Mouse (Mus musculus): ENCODE measurements around the gene Limch1.

Gene Limch1

GRCm38 (mm10) chr5:66876018-66876805 is 130.6 kb downstream of the Limch1 start:
- no peak for DNase-seq (ENCODE audit: low spot score in 2 of 2)

GRCm38 (mm10) chr5:66877066-66877465 is 131.4 kb downstream of the Limch1 start:
- DNase-seq (ENCODE audit: low spot score in 2 of 2): no peak

- DNase-seq (ENCODE audit: low spot score in 2 of 2): no peak
Observed at GRCm38 (mm10) chr5:66881901-66882341, 136.3 kb downstream of the Limch1 start.

DNA sequence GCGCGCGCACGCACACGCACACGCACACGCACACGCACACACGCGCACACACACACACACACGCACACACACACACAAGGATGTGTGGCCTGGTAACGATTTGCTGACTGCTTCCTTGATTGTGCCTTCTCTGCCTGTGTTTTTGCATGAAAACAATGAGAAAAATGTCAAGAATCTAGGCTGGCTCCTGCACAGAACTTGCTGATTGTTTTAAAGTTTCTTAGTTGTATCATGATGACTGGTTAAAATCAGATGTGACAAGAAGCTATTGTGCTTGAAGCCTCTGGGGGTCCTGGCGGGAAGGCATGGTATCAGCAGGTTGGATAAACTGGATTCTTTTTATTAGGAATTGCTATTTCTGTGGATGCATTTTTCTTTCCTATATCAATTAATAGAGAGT is 137.1 kb downstream of the Limch1 start:
- DNase-seq (ENCODE audit: low spot score in 2 of 2): no peak

- no peak for DNase-seq (ENCODE audit: low spot score in 2 of 2)
Observed at GRCm38 (mm10) chr5:66884505-66884904, 138.9 kb downstream of the Limch1 start.

DNA sequence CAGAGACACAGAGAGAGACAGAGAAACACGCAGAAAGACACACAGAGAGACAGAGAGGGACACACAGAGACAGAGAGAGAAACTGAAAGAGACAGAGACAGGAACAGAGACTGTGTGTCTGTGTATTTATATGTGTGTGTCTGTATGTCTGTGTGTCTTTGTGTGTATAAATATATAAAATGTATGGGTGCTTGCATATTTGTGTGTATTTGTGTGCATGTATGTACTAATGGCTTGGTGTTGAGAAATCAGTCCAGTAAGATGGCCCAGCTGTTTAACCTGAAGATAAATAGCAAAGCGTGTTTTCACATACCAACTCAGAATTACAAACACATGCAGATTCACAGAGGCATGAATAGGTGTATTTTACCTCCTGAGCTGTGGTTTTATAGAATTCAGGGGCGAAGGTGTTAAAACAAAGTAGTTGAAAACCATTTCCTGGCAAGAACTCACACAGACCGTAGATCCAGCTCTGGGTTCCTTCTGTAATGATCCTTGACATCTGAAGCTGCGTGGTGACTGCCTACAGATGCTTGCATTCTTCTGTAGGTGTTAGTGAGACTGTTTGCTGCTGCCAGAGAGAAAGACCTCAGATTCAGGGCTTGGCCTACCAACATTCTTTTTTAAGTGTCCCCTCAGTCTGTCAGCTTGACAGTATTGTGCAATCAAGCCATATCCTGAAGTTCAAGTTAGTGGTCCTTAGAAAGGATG is 140.9 kb downstream of the Limch1 start:
- no peak for DNase-seq (ENCODE audit: low spot score in 2 of 2)

DNA sequence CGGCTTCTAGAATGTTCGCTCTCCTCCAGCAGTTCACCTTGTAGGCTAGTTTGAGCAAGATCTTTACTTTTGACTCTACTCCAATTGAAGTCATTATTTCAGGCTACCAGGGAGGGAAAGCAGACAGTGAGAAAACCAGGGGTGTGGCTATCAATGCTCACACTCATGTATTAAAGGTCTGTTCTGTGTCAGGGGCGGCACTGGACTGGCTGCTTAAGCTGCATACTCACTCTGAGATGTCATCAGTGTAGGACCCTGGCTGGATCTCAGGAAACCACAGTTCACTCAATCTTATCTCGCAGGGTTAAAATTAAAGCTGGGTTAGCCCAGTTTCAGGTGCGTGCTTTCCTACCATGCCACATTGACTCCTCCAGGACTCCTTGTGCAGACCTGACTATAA is 142.4 kb downstream of the Limch1 start:
- DNase-seq (ENCODE audit: low spot score in 2 of 2): no peak

- DNase-seq (ENCODE audit: low spot score in 2 of 2): peak; percentile 44 to 66
Observed at GRCm38 (mm10) chr5:66889337-66889736, 143.7 kb downstream of the Limch1 start.

DNA sequence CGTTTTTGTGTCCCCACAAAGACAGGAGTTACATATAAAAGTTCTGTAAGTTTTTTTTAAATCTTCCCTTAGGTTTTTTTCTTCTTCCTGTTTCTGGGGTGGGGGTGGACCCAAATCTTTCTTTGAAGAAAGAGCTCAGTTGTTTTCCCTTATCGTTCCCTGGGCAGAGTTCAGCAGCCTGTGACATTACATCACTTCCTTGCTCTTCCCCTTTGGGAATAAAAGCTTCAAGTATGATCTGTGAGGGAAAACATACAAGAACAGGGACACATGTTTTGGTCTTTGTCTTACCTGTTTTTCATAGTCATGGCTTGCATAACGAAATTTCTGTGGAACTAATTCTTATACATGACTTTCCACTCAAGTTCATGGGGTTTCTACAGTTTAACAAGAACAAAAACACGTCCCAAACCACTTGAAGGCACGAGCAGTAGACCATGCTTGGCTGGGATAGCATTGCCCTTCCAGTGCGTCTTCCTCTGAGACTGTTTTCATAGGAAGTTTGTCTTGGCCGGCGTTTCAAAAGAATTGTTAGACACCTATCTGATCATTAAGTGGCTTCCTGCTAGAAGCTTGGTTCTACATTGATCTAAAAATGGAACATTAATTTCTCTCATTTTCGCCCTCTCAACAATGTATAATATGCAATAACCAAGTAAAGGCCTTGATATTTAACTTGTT is 150.0 kb downstream of the Limch1 start:
- DNase-seq (ENCODE audit: low spot score in 2 of 2): no peak

GRCm38 (mm10) chr5:66897584-66897983 is 152.0 kb downstream of the Limch1 start:
- DNase-seq (ENCODE audit: low spot score in 2 of 2): no peak

GRCm38 (mm10) chr5:66898252-66898651 is 152.6 kb downstream of the Limch1 start:
- DNase-seq (ENCODE audit: low spot score in 2 of 2): no peak

DNA sequence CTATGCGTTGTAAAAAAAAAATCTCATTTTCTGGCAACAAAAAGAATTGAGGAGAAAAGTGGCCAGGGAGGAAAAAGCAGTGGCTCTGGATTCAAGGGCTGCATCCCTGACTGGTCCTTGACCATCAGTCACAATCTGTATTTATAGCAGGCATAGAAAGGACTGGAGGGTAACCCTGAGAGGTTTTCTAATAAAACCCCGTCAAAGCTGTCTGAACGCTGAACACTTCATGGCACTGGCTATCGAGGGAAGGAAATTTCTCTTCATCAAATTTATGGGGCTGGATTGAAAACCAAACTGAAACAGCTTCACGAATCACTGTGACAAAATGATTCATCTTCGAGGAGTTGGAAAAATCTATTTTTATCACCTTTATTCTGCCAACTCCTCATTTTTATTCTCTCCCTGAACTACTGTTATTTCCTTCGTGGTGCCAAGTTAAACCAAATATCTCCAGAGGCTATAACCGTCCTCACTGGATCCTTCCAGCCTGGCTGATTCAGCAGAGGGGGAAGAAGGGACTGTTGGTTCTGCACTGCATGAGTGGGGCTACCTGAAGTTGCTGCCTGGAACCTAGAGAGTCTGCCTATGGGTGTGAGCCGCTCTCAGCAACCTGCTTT is 153.3 kb downstream of the Limch1 start:
- peak; percentile 39 for DNase-seq (ENCODE audit: low spot score in 2 of 2)

DNA sequence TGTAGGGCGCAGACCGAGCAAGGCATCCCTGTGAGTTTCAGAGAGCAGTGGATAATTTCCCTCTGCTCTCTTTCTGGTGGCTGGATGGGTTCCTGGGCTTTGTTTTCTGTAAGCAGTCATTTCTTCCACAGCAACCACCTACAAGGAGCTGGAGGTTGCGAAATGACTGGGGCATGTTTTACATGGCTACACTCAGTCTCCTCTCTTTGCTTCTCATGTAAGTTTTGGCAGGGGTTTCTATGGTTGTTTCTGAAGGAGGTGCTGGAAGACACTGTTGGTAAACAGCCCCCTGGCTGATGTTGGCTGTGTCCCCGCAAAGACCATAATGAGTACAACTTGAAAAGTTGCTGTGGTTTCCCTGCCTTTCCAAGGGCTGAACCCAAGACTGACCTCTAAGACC is 155.5 kb downstream of the Limch1 start:
- no peak for DNase-seq (ENCODE audit: low spot score in 2 of 2)

DNA sequence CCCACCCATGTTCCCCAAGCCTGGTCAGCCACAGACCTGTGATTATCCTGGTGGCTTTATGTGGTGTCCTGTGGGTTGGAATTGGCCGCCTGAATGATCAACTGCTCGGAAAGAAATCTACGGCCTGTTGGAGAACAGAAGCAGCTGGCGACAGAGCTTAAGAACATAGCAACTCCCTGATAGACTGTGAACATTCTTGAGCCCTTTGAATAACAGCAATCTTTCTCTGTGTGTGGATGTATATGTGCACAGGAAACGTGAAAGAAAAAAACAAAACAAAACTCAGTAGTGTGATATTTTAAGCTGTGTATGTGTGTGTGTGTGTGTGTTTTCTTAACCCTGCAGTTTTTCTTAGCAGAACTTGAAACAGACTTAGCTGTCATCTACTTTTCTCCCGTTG is 159.2 kb downstream of the Limch1 start:
- DNase-seq (ENCODE audit: low spot score in 2 of 2): no peak

GRCm38 (mm10) chr5:66908883-66909282 is 163.3 kb downstream of the Limch1 start:
- no peak for DNase-seq (ENCODE audit: low spot score in 2 of 2)

DNA sequence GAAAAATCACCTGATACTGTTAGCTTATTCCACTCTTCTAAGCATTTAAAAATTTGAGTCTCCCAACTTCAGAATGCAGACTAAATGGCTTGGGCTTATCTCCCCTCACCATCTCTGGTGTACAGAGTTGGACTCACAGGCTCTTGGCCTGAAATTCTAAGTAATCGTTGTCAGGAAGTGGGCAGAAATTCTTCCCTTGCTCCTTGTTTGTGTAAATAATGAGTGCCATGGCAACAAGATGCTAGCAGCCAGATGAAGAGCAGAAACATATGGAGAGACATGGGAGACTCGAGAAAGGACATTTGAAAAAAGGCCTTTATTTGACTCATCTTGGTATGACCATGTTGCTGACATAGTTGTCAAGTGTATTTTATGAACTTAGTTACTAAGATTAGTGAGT is 164.3 kb downstream of the Limch1 start:
- no peak for DNase-seq (ENCODE audit: low spot score in 2 of 2)

- no peak for DNase-seq (ENCODE audit: low spot score in 2 of 2)
Observed at GRCm38 (mm10) chr5:66910610-66911009, 165.0 kb downstream of the Limch1 start.

DNA sequence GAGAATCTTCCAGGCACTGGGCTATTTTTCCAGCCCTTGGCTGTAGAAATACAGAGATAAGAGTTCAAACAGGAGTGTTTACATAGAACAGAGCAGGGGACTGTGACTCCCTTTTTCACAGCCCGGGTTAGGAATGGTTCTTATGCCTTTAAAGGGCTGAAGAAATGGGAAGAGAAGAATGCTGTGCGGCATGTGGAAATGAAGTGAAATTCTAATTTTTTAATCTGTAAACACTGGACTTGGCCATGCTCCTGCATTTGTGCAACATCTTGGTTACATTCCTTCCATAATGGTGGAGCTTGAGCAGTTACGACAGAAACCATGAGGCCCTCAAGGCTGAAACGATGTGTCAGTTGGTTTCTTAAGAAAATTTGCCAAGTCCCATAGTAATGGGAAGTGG is 165.4 kb downstream of the Limch1 start:
- DNase-seq (ENCODE audit: low spot score in 2 of 2): no peak

- no peak for DNase-seq (ENCODE audit: low spot score in 2 of 2)
Observed at GRCm38 (mm10) chr5:66913791-66914190, 168.2 kb downstream of the Limch1 start.

DNA sequence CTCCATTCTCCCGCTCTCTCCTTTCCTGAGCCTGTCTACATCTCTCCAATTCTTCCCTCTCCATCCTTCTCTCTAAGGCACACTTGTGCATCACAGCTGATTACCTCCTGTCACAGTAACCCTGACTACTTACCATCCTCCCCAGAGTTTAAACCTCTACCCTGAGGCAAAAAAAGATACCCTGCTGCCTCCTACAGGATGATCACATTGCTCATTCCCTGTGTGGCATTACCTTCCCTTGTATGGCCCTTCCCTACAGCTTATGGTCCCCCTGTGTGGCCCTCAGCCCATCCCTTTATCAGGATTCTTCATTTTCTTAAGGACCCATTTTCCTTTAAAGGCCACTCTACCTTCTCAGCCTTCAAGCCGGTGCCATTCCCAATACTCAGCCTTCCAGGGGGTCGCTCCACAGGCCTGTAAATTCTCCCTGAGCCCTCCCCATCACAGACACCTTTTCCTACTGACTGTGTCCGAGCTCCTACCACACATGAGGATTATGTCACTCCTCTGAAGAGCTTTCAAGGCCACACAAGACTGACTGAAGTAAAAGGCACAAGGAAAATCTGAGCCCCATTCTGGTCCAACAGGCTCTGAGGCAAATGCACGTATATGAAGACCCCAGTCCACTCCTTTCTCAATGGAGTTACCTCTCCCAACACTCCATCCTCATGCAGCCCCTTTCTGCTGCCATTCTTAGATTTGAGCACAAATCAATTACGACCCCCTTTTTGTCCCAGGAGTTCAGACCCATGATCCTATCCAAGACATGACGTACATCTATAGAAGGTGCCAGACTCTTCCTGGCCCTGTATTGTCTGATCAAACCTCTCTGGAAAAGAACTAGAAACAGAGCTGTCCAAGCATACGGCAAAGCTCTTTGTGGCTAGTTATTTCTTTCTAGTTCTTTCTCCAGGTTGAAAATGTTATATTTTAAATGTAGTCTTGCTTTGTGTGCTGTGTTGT is 172.0 kb downstream of the Limch1 start:
- no peak for DNase-seq (ENCODE audit: low spot score in 2 of 2)

Data from right cerebral cortex, adult 2 months (tissue).